In the genomic region with DNA sequence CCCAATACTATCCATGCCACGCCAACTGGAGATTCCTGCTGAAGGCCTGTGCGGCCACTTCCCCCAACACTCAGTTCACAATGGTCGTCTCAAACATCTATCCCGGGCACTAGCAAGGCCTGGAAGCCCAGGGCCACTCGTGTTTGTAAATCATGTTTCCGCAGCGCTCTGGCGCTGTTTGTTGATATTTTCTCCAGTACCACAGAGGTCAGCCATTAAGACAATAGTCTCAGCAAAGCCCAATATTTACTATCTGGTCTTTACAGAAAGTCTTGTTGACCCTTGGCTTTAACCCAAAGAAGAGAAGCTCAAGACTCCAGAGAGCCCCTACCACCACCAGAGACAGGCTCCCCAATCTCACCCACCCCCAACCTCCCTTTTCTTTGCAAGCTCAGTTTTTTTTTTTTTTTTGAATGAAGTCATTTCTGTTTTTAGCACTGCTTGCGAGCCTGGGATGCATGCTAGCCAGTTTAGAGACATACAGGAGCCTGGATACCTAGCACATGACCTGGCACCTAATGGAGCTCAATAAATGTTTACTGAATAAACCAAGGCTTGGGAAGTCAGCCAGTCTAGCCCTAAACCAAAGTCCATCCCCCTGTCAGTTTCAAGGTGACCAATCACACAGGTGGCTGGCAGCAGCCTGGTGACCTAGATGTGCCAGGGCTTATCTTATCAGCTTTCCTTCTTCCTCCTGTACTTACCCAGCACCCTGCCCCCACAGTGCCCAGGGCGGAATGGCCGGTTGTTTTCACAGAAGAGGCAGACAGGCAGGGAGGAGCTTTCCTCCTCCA, we compare ENCODE assay signal across 8 mouse cellular contexts. TPM values are rescaled to one million over a fixed set of nuclear protein-coding genes. Genes with fewer than 3 reads are reported as not detected.
DNase-seq lines count a peak whose midpoint lies in the region; ATAC-seq and TF ChIP-seq lines count a peak whose summit lies in the region.

No protein-coding gene starts in this region.

- no peaks in the 10 kb centered on the region for H3K36me3 ChIP-seq in intestine, embryonic 15.5 days
- no peaks in the 10 kb centered on the region for H3K36me3 ChIP-seq in liver, embryonic 16.5 days (ENCODE audit: control insufficient read depth, insufficient read depth)
- no peaks in the 10 kb centered on the region for H3K36me3 ChIP-seq in stomach, postnatal 0 days (ENCODE audit: control insufficient read depth, insufficient read depth, low read length)
- peaks cover 5% of the 10 kb centered on the region; the same call in 1 of the 2 replicates for H3K36me3 ChIP-seq in midbrain, embryonic 13.5 days

- peaks cover 76% of the 10 kb centered on the region for H3K4me1 ChIP-seq in intestine, embryonic 15.5 days (replicated peaks)
- peaks cover 44% of the 10 kb centered on the region for H3K4me1 ChIP-seq in liver, embryonic 16.5 days (ENCODE audit: control insufficient read depth, low read depth, low read length)
- peaks cover 21% of the 10 kb centered on the region for H3K4me1 ChIP-seq in stomach, postnatal 0 days (replicated peaks; ENCODE audit: control insufficient read depth, insufficient read depth)
- H3K4me1 ChIP-seq in midbrain, embryonic 13.5 days (replicated peaks) = peaks cover 41% of the 10 kb centered on the region

- peak; percentile 72 for DNase-seq in cerebellum, adult 11-12 months
- no peak for DNase-seq in cerebellum, postnatal 4 days (ENCODE audit: low spot score in 2 of 2)
- DNase-seq in cerebellum, postnatal 36 days = peak; percentile 60 to 63
- peak; percentile 88 for DNase-seq in stomach, postnatal 0 days (ENCODE audit: low spot score)
- no peak for DNase-seq in embryo, embryonic 10.5 days (ENCODE audit: low spot score)

- peak; percentile 95 for ATAC-seq in intestine, embryonic 15.5 days
- peak; percentile 88 for ATAC-seq in liver, embryonic 16.5 days (ENCODE audit: low read depth)
- ATAC-seq in stomach, postnatal 0 days (ENCODE audit: low FRiP score, low TSS enrichment) = peak; percentile 96
- no peak for ATAC-seq in midbrain, embryonic 13.5 days

- no peaks in the 10 kb centered on the region for H3K27me3 ChIP-seq in intestine, embryonic 15.5 days (replicated peaks)
- H3K27me3 ChIP-seq in liver, embryonic 16.5 days (ENCODE audit: control insufficient read depth, insufficient read depth, low read depth, low read length) = no peaks in the 10 kb centered on the region
- no peaks in the 10 kb centered on the region for H3K27me3 ChIP-seq in stomach, postnatal 0 days (ENCODE audit: control insufficient read depth, insufficient read depth, low read length)
- no peaks in the 10 kb centered on the region for H3K27me3 ChIP-seq in midbrain, embryonic 13.5 days

- peak overlapping the region; percentile 29 for H3K4me2 ChIP-seq in intestine, embryonic 15.5 days (replicated peaks)
- H3K4me2 ChIP-seq in liver, embryonic 16.5 days (ENCODE audit: low read depth, low read length) = no peak overlapping the region
- H3K4me2 ChIP-seq in stomach, postnatal 0 days (replicated peaks; ENCODE audit: low read depth) = no peak overlapping the region; the same call in 1 of the 2 replicates
- no peak overlapping the region for H3K4me2 ChIP-seq in midbrain, embryonic 13.5 days (replicated peaks)

- H3K9ac ChIP-seq in intestine, embryonic 15.5 days = no peak overlapping the region; the same call in 1 of the 2 replicates
- H3K9ac ChIP-seq in liver, embryonic 16.5 days (ENCODE audit: low read depth, low read length) = no peak overlapping the region
- H3K9ac ChIP-seq in stomach, postnatal 0 days (ENCODE audit: low read length) = no peak overlapping the region
- no peak overlapping the region for H3K9ac ChIP-seq in midbrain, embryonic 13.5 days (replicated peaks)

- H3K27ac ChIP-seq in intestine, embryonic 15.5 days = peak overlapping the region; percentile 78
- H3K27ac ChIP-seq in liver, embryonic 16.5 days (ENCODE audit: low read length) = peak overlapping the region; percentile 87
- H3K27ac ChIP-seq in stomach, postnatal 0 days (replicated peaks) = peak overlapping the region; percentile 50
- no peak overlapping the region for H3K27ac ChIP-seq in midbrain, embryonic 13.5 days

- no peaks in the 10 kb centered on the region for H3K9me3 ChIP-seq in intestine, embryonic 15.5 days
- H3K9me3 ChIP-seq in liver, embryonic 16.5 days (replicated peaks; ENCODE audit: control insufficient read depth, low read length) = no peaks in the 10 kb centered on the region
- no peaks in the 10 kb centered on the region for H3K9me3 ChIP-seq in stomach, postnatal 0 days (ENCODE audit: control insufficient read depth, low read length)
- H3K9me3 ChIP-seq in midbrain, embryonic 13.5 days = no peaks in the 10 kb centered on the region

- no peak for TF ChIP-seq EP300 in stomach, postnatal 0 days (optimal IDR thresholded peaks at IDR 0.05)

- no peak for TF ChIP-seq CTCF in stomach, postnatal 0 days (IDR thresholded peaks at IDR 0.05; ENCODE audit: low read depth)

- WGBS in intestine, embryonic 15.5 days = 29% methylated on average over 11 of the region's 11 CpGs
- WGBS in liver, embryonic 16.5 days (ENCODE audit: insufficient replicate concordance) = 51% methylated on average over 11 of the region's 11 CpGs
- WGBS in stomach, postnatal 0 days = 33% methylated on average over 11 of the region's 11 CpGs
- WGBS in midbrain, embryonic 13.5 days = 83% methylated on average over 11 of the region's 11 CpGs

- no peak overlapping the region for H3K4me3 ChIP-seq in intestine, embryonic 15.5 days (replicated peaks)
- H3K4me3 ChIP-seq in liver, embryonic 16.5 days (ENCODE audit: low read depth, low read length) = no peak overlapping the region
- H3K4me3 ChIP-seq in stomach, postnatal 0 days (ENCODE audit: low read depth, low read length) = no peak overlapping the region
- H3K4me3 ChIP-seq in midbrain, embryonic 13.5 days (replicated peaks) = no peak overlapping the region

RNA-seq across cellular contexts. Expression of a gene that starts 31.8 kb away (rescaled TPM):
- polyA plus RNA-seq in intestine, embryonic 15.5 days (2015; fragmentation: Nextera tagmentation; extraction: Ambion mirVana) = 7.5 TPM in 2 replicates
- 1.8 and 2.4 TPM in 2 replicates for polyA plus RNA-seq in liver, embryonic 16.5 days (2015; fragmentation: Nextera tagmentation; extraction: Ambion mirVana)
- polyA plus RNA-seq in stomach, postnatal 0 days (2015; fragmentation: Nextera tagmentation; extraction: Ambion mirVana) = 3.9 and 4.0 TPM in 2 replicates
- 8.5 and 10.2 TPM in 2 replicates for polyA plus RNA-seq in midbrain, embryonic 13.5 days (2015; fragmentation: Nextera tagmentation; extraction: Ambion mirVana)

Comparison
In these comparisons a context has a peak if more than half of its experiments do, and no peak if none do; other contexts are left out.
1. DNase-seq: peak in cerebellum, adult 11-12 months (single experiment), cerebellum, postnatal 36 days (2 of 2) and stomach, postnatal 0 days (single experiment); none in cerebellum, postnatal 4 days (0 of 2) and embryo, embryonic 10.5 days (single experiment).